Mouse (Mus musculus) ES-E14 (cell line): ENCODE measurements around the gene Nfib. TPM values are rescaled to one million over a fixed set of nuclear protein-coding genes. Genes with fewer than 3 reads are reported as not detected.

ENCODE experiments used
- DNase-seq: peaks from one replicate; pipeline ENCODE4 v3.0.0-alpha.2; 2013; ENCODE audit warnings: low read depth, low spot score
- H3K27ac ChIP-seq: 2 replicates; pipeline ENCODE4 v1.5.1; 2012; ENCODE audit warnings: low read depth, mild to moderate bottlenecking, low read length, moderate library complexity, mixed read lengths; ENCODE audit not compliant: poor library complexity, insufficient read depth, severe bottlenecking
- H3K36me3 ChIP-seq: 2 replicates; pipeline ENCODE4 v1.6.1; 2012; ENCODE audit warnings: mild to moderate bottlenecking, low read length, moderate library complexity, mixed read lengths; ENCODE audit not compliant: control insufficient read depth, poor library complexity, insufficient read depth, severe bottlenecking
- H3K4me1 ChIP-seq, 2 experiments: fragments of 150-350 bp in 1 of 2; sonication (generic) in 1 of 2; 2 replicates each; pipeline ENCODE4 v1.6.1; 2012; ENCODE audit warnings: low read length in 2 of 2, mild to moderate bottlenecking in 1 of 2, mixed read lengths in 1 of 2; ENCODE audit not compliant: control insufficient read depth in 2 of 2, insufficient read depth in 2 of 2, poor library complexity in 1 of 2
- H3K4me3 ChIP-seq, 2 experiments: fragments of 150-350 bp in 1 of 2; sonication (generic) in 1 of 2; 2 replicates each; pipeline ENCODE4 v1.5.1; 2012; ENCODE audit warnings: low read length in 2 of 2, low read depth in 1 of 2, mild to moderate bottlenecking in 1 of 2, mixed read lengths in 1 of 2; ENCODE audit not compliant: insufficient read depth in 1 of 2, poor library complexity in 1 of 2, severe bottlenecking in 1 of 2
- H3K9ac ChIP-seq: 2 replicates; pipeline ENCODE4 v1.6.1; 2012; ENCODE audit warnings: low read depth, mild to moderate bottlenecking, low read length, mixed read lengths; ENCODE audit not compliant: poor library complexity, insufficient read depth, severe bottlenecking
- H3K9me3 ChIP-seq: fragments of 150-350 bp; sonication (generic); 2 replicates; pipeline ENCODE4 v1.6.1; 2012; ENCODE audit warnings: low read depth, mild to moderate bottlenecking, low read length; ENCODE audit not compliant: control insufficient read depth, insufficient read depth
- CHD2 ChIP-seq: IDR thresholded peaks from 2 replicates; pipeline ENCODE4 v1.6.1; 2014; ENCODE audit warnings: mild to moderate bottlenecking, low read depth, low read length, inconsistent platforms
- HCFC1 ChIP-seq: IDR thresholded peaks from 2 replicates; pipeline ENCODE4 v1.6.1; 2012; ENCODE audit warnings: low read length, inconsistent platforms, borderline replicate concordance; ENCODE audit not compliant: insufficient read depth
- MAFK ChIP-seq: IDR thresholded peaks from 2 replicates; pipeline ENCODE4 v1.6.1; 2014; ENCODE audit warnings: mild to moderate bottlenecking, low read depth, low read length, inconsistent platforms; ENCODE audit not compliant: insufficient read depth
- ZC3H11A ChIP-seq: IDR thresholded peaks from 2 replicates; pipeline ENCODE4 v1.6.1; 2012; ENCODE audit warnings: low read depth, mild to moderate bottlenecking, inconsistent platforms, low read length, borderline replicate concordance
- ZNF384 ChIP-seq: IDR thresholded peaks from 2 replicates; pipeline ENCODE4 v1.6.1; 2012; ENCODE audit warnings: low read depth, low read length, inconsistent platforms
- in situ Hi-C, 2 experiments: fragments of 600-800 bp; cut with MboI; formaldehyde crosslinking; loops; one replicate each; pipeline ENCODE4 v1.15.1; 2025; ENCODE audit warnings: low sequenced_read_pairs in 2 of 2, inconsistent platforms in 1 of 2; ENCODE audit not compliant: unreplicated experiment in 2 of 2
- total RNA-seq: library from RNA; depleted of rRNA; stranded (reverse); fragments of 300-350 nt; gene quantifications from 2 replicates; pipeline ENCODE4 v1.2.3, GENCODE M21; 2012

Nfib gene
- total RNA-seq, 1 experiment, result 8.9 TPM

DNA sequence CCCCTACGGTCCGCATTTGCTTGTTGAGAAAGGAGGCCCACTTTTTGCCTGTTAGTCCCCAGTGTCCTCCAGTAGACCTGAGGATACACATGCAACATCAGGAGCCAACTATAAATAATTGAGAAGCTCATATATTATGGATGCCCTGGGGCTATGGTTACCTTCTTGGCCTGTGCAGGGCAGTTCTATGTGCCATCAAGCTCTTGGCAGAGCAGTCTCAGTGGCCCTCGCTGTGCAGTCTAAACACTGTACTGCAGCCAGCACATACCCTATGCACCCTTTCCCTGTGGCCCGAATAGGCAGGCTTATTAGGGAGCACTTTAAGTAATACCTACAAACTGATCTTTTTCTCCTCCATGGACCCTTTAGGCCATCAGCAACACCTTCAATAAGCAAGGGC is 185.6 kb downstream of the Nfib start:
- Histone ChIP-seq H3K36me3 (no peaks in the 10 kb centered on the region), H3K9ac (no peak overlapping the region), H3K9me3 (no peaks in the 10 kb centered on the region), H3K4me1 (0 out of 4 replicates have a peak, but pooled peaks cover 0 to 1% of the 10 kb centered on the region in 2 experiments), H3K4me3 (no peak overlapping the region), H3K27ac (no peak overlapping the region)
- DNase-seq, result no peak
- in situ Hi-C loops, result no loop called here
- TF ChIP-seq HCFC1 (no peak), CHD2 (no peak), ZC3H11A (no peak), ZNF384 (no peak), MAFK (no peak)

DNA sequence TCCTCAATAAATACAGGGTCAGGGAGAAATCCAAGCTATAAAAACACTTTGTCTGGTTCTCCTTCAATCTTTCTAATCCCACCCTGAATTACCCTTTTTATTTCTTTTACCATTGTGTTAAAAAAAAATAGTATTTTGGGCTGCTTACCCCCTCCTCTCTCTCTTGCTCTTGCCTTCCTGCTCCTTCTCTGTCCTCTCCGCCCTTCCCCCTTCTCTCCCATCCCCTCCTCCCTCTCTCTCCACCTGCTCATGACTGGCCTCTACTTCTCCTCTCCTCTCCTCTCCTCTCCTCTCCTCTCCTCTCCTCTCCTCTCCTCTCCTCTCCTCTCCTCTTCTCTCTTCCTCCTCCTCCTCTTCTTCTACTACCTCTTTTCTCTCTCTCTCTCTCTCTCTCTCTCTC is 187.4 kb downstream of the Nfib start:
- Histone ChIP-seq H3K4me1 (peaks cover 0 to 1% of the 10 kb centered on the region in 2 experiments; a peak in 1 of 4 replicates), H3K27ac (no peak overlapping the region), H3K9me3 (no peaks in the 10 kb centered on the region), H3K36me3 (no peaks in the 10 kb centered on the region), H3K9ac (no peak overlapping the region), H3K4me3 (no peak overlapping the region)
- DNase-seq, result no peak
- in situ Hi-C loops, result no loop called here
- TF ChIP-seq ZNF384 (no peak), HCFC1 (no peak), ZC3H11A (no peak), MAFK (no peak), CHD2 (no peak)

DNA sequence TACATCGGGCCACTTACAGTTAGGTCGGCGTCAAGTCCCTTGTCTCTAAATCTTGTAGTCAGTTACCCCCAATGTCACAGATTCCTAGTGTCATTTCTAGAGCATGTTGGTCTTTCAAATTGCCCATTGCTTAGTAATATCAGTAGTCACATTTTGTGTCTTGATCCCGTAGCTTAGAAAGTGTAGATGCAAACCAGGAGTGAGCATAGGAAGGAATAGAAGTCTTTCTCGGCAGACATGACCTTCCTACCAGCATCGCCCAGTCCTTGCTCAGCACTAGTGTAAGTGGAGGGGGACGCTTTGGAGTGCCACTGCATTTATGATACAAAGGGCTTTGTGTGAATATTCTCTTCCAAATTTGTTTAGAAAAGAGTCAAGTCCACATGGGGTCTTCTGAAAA is 188.2 kb downstream of the Nfib start:
- Histone ChIP-seq H3K4me3 (no peak overlapping the region), H3K9ac (no peak overlapping the region), H3K27ac (no peak overlapping the region), H3K4me1 (peaks cover 1 to 2% of the 10 kb centered on the region in 2 experiments; a peak in 2 of 4 replicates), H3K36me3 (no peaks in the 10 kb centered on the region), H3K9me3 (no peaks in the 10 kb centered on the region)
- TF ChIP-seq CHD2, result no peak
- TF ChIP-seq ZC3H11A, result no peak
- no peak for TF ChIP-seq HCFC1
- TF ChIP-seq ZNF384, result no peak
- TF ChIP-seq MAFK, result no peak
- no peak for DNase-seq
- in situ Hi-C loops, result no loop called here

DNA sequence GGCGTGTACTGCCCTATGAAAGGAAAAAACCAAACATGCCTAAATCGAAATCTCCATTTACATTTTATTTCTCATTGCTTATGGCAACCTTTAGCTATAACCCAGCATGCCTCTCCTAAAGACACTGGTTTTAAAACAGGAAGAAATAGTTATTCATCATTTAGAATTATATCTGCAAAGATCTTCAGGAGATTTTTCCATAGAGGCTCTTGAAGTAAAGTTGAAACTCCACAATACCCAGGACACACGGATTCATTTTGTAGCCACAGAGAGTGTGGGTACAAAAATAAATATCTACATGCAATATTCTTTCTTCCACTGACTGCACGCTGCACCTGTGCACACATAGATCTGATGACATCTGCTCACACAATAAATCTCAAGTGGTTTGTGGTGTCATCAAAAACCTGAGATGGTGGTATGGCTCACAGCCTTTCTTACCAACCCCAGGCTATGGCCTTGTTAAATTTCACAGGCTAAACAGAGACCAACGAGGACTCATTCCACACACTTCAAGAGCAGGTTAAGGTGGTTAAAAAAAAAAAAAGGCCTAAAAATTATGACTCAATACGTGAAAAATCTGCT is 189.2 kb downstream of the Nfib start:
- TF ChIP-seq MAFK, result no peak
- no peak for TF ChIP-seq ZC3H11A
- no peak for TF ChIP-seq CHD2
- no peak for TF ChIP-seq HCFC1
- TF ChIP-seq ZNF384, result no peak
- in situ Hi-C loops, result no loop called here
- H3K9ac ChIP-seq, result no peak overlapping the region
- H3K4me3 ChIP-seq, result no peak overlapping the region
- no peak for DNase-seq
- H3K4me1 ChIP-seq, result peaks cover 2 to 3% of the 10 kb centered on the region in 2 experiments; a peak in 2 of 4 replicates
- H3K9me3 ChIP-seq, result no peaks in the 10 kb centered on the region
- no peaks in the 10 kb centered on the region for H3K36me3 ChIP-seq
- no peak overlapping the region for H3K27ac ChIP-seq

DNA sequence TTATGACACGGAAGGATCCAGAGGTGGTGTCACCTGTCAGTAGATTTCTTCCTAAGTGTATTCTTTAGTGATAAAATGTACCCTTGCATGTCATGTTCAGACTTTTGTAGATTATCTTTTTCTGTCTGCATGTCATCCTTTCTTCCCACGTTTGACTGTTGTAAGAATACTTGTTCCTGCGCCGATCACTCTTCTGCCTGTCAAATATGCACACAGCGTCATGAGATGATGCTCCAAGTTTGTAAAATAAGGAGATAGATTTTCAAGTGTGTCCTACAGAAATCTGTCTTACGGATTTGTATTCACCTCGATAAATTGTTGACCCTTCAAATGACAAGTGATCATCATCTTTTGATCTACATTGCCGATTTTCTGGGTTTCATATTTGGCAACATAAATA is 190.6 kb downstream of the Nfib start:
- no peak overlapping the region for H3K27ac ChIP-seq
- no peak for TF ChIP-seq ZC3H11A
- H3K9ac ChIP-seq, result no peak overlapping the region
- no peaks in the 10 kb centered on the region for H3K9me3 ChIP-seq
- no peak for DNase-seq
- peaks cover 5% of the 10 kb centered on the region in 2 experiments for H3K4me1 ChIP-seq
- H3K36me3 ChIP-seq, result no peaks in the 10 kb centered on the region
- no peak overlapping the region for H3K4me3 ChIP-seq
- in situ Hi-C loops, result no loop called here
